Mouse (Mus musculus): Measurements from ENCODE around the gene Mybph. TPM values are rescaled to one million over a fixed set of nuclear protein-coding genes. Genes with fewer than 3 reads are reported as not detected.

Mybph gene
- polyA plus RNA-seq, 1 experiment from 2014 or later: 55.8 TPM

DNA sequence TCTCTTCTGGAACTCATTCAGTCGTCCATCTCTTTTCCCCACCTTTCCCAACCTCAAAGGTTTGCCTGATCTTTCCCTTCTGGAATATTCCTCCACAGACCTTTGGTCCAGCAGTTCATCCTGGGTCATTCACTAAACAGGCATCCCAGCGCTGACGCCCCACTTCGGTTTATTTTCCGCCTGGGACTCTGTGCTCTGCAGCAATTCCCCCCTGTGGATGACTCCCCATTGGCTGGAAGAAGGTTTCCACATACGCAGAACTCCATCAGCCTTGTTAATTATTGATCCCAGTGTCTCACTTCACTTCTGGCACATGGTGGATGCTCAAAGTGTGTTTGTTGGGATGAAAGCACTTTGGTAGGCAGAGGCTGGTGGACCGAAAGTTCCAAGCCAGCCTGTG, 29.8 kb upstream of the Mybph start:
- Histone ChIP-seq H3K27ac (no peak overlapping the region), H3K27me3 (no peaks in the 10 kb centered on the region), H3K4me1 (0 out of 2 replicates have a peak, but pooled peaks cover 2% of the 10 kb centered on the region), H3K9me3 (no peaks in the 10 kb centered on the region), H3K4me3 (no peak overlapping the region), H3K4me2 (no peak overlapping the region), H3K36me3 (no peaks in the 10 kb centered on the region), H3K9ac (no peak overlapping the region)
- ATAC-seq (ENCODE audit: insufficient number of reproducible peaks, low FRiP score, low TSS enrichment, low read depth): no peak
- WGBS: 87% methylated on average over 7 of the region's 7 CpGs

DNA sequence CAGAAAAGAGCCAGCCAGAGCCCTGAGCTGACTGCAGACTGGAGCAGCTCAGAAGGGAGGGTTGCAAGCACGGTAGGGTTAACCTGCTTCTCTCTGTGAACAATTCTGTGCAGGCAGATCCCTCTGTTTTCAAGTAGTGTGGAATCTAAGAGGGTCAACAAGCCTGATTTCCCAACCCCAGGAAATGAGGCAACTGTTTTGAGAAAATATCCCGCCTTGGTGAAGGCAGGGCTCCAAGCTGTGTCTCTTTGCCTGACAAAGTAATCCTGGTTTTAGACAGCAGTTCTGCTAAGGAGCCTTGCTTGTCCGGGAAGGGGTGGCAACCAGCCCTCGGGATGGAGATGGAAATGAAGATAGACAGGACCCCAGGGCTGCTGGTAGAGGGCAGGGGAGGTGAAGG, 28.8 kb upstream of the Mybph start:
- no peaks in the 10 kb centered on the region for H3K36me3 ChIP-seq
- ATAC-seq (ENCODE audit: insufficient number of reproducible peaks, low FRiP score, low TSS enrichment, low read depth): no peak
- WGBS: 67% methylated on average over 4 of the region's 4 CpGs

DNA sequence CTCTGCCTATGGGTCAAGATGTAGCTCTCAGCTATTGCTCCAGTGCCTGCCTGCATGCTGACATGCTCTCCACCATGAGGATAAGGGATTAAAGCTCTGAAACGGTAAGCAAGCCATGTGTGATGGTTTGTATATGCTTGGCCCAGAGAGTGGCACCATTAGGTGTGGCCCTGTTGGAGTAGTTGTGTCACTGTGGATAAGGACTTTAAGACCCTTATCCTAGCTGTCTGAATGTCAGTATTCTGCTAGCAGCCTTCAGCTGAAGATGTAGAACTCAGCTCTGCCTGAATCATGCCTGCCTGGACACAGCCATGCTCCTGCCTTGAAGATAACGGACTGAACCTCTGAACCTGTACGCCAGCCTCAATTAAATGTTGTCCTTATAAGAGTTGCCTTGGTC, 26.7 kb upstream of the Mybph start:
- H3K4me1 ChIP-seq: 0 out of 2 replicates have a peak, but pooled peaks cover 2% of the 10 kb centered on the region
- no peak overlapping the region for H3K4me3 ChIP-seq
- no peak for ATAC-seq (ENCODE audit: insufficient number of reproducible peaks, low FRiP score, low TSS enrichment, low read depth)
- WGBS: 90% methylated on average over 3 of the region's 3 CpGs
- no peaks in the 10 kb centered on the region for H3K27me3 ChIP-seq
- H3K9ac ChIP-seq: no peak overlapping the region
- no peaks in the 10 kb centered on the region for H3K36me3 ChIP-seq
- no peak overlapping the region for H3K4me2 ChIP-seq
- no peaks in the 10 kb centered on the region for H3K9me3 ChIP-seq
- H3K27ac ChIP-seq: no peak overlapping the region

More for the DNA sequence above, 28.8 kb upstream of the Mybph start:
- Histone ChIP-seq H3K9me3 (no peaks in the 10 kb centered on the region), H3K4me3 (no peak overlapping the region), H3K4me2 (no peak overlapping the region), H3K9ac (no peak overlapping the region), H3K4me1 (0 out of 2 replicates have a peak, but pooled peaks cover 2% of the 10 kb centered on the region), H3K27me3 (no peaks in the 10 kb centered on the region), H3K27ac (no peak overlapping the region)

DNA sequence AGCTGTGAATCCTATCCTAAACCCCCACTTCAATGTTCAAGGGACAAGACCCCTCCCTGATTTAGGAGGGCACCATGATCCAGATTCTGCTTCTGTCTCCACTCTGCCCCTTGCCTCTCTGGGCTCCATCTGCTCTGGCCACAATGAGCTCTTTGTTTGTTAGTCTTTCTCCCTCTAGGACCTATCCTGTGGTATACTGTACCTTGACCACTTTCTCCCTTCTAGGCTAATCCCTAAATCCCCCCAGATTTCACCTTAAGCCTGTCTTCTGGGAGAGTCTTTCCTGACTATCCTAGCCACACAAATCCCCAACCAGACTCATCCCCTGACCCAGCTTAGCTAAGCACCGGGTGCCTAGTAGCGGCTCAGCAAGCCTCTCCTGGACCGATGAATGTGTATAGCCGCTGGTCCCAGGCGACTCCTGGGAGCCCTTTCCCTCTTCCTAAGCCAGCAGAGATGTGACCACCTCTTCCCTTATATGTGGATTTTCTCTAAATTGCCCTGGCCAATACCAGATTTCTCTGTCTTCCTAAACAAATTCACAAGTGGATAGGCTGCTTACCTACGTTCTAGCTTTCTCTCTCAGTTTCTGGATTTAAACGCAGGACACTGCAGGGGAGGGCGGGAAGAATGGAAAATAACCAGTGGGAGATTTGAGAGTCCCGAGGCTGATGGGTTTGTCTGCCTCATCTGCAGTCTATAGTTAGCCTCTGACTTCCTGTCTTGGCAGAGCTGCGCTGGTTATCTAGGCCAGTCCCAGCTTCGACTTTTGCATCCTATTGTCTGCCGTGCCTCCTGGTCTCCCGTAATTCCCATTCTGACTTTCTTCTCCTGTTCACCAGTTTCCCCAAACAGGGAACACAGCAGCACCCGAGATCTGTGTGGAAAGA, 25.6 kb upstream of the Mybph start:
- Histone ChIP-seq H3K27me3 (no peaks in the 10 kb centered on the region), H3K36me3 (no peaks in the 10 kb centered on the region), H3K27ac (no peak overlapping the region), H3K4me1 (0 out of 2 replicates have a peak, but pooled peaks cover 2% of the 10 kb centered on the region), H3K9me3 (no peaks in the 10 kb centered on the region), H3K9ac (no peak overlapping the region), H3K4me2 (no peak overlapping the region), H3K4me3 (no peak overlapping the region)
- ATAC-seq (ENCODE audit: insufficient number of reproducible peaks, low FRiP score, low TSS enrichment, low read depth): no peak
- WGBS: 60% methylated on average over 14 of the region's 14 CpGs

DNA sequence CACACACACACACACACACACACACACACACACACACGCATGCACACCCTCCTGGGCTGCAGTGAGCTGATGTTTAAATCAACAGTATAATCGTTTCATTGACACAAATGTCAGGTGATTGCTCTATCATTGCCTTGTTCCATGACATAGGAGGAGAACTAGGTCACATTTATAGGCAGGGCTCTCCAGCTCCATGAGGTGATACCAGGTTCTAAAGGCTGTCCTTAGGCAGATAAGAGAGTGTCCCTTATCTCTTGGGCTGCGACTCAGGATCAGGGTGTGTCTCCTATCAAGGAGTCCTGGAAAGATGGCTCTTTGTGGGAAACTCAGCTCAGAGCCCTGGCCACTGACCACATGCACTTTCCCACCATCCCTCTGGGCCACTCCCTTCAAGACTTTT, 24.7 kb upstream of the Mybph start:
- H3K9me3 ChIP-seq: no peaks in the 10 kb centered on the region
- H3K9ac ChIP-seq: no peak overlapping the region
- 0 out of 2 replicates have a peak, but pooled peaks cover 2% of the 10 kb centered on the region for H3K4me1 ChIP-seq
- H3K36me3 ChIP-seq: no peaks in the 10 kb centered on the region
- H3K27me3 ChIP-seq: no peaks in the 10 kb centered on the region
- WGBS: 87% methylated on average over 3 of the region's 3 CpGs
- H3K27ac ChIP-seq: no peak overlapping the region
- H3K4me2 ChIP-seq: no peak overlapping the region
- no peak overlapping the region for H3K4me3 ChIP-seq
- ATAC-seq (ENCODE audit: insufficient number of reproducible peaks, low FRiP score, low TSS enrichment, low read depth): no peak

DNA sequence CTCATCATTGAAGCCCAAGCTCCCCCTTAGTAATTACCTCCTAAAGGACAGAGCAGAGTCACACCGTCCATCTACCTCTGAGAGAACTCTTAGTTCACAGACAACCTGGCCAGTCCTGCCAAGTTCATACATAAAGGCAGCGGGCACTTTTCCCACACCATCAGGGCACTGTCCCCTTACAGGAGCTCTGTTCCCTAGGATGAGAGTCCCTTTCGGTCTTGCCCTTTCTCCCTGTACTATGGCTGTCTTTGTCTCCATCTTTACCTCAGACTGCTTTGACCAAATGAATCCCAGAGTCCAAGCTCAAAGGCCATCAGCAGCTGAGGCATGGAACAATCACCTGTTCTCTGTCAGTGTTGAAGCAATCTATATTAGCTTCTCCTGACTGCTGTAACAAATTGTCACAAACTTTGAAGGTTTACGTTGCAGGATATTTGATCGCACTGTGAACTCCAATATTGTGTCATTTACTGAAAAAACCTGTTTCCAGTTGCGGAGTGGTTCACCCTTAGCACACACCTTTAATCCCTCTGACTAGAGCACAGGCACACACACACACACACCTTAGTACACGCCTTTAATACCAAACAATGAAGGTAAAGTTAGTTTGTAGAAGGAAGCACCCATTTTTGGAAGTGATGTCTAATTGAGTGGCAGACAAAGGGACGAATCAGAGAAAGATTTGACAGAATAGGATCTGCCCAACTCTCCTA, 24.1 kb upstream of the Mybph start:
- no peak overlapping the region for H3K4me2 ChIP-seq
- H3K27ac ChIP-seq: no peak overlapping the region
- H3K27me3 ChIP-seq: no peaks in the 10 kb centered on the region
- H3K9ac ChIP-seq: no peak overlapping the region
- WGBS: 84% methylated on average over 8 of the region's 8 CpGs
- 0 out of 2 replicates have a peak, but pooled peaks cover 2% of the 10 kb centered on the region for H3K4me1 ChIP-seq
- no peaks in the 10 kb centered on the region for H3K36me3 ChIP-seq
- no peak overlapping the region for H3K4me3 ChIP-seq
- H3K9me3 ChIP-seq: no peaks in the 10 kb centered on the region
- ATAC-seq (ENCODE audit: insufficient number of reproducible peaks, low FRiP score, low TSS enrichment, low read depth): no peak

DNA sequence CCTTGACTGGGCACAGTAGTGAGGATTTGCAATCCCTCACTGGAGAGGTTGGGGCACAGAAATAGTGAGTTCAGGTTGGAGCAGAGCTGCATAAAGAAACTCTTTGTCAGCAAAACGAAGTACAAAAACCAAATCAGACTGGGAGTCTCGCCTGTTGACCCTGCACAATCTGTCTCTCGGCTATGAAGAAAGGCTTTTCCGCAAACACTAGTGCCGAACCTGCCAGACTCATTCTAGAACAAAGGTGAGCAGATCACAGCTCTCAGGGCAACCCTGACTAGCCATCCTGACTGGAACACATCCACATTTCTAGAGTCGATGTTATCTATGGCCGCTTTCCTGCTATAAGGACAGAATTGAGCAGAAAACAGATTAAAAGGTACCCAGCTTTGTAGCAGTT, 20.2 kb upstream of the Mybph start:
- Histone ChIP-seq H3K4me3 (no peak overlapping the region), H3K9me3 (no peaks in the 10 kb centered on the region), H3K27ac (no peak overlapping the region), H3K4me1 (0 out of 2 replicates have a peak, but pooled peaks cover 6% of the 10 kb centered on the region), H3K27me3 (no peaks in the 10 kb centered on the region), H3K4me2 (no peak overlapping the region), H3K9ac (no peak overlapping the region), H3K36me3 (no peaks in the 10 kb centered on the region)
- no peak for ATAC-seq (ENCODE audit: insufficient number of reproducible peaks, low FRiP score, low TSS enrichment, low read depth)
- 65% methylated on average over 7 of the region's 7 CpGs for WGBS

DNA sequence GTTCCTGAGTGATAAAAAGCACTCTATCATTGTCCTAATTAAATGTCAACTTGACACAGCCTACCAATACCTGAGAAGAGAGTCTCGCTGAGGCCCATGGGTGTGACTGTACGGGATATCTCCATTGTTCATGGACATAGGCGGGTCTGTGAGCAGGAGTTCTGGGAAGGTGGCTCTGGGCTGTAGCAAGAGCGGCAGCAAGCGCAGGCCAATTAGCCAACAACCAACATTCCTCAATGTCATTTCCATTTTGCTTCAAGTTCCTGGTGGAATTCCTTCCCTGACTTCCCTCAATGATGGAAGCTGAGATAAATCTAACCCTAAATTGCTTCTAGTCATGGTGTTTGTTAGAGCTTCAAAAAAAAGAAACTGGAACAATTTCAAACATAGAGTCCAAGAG, 15.3 kb upstream of the Mybph start:
- no peaks in the 10 kb centered on the region for H3K36me3 ChIP-seq
- H3K4me3 ChIP-seq: no peak overlapping the region
- WGBS: 87% methylated on average over 5 of the region's 5 CpGs
- no peak for ATAC-seq (ENCODE audit: insufficient number of reproducible peaks, low FRiP score, low TSS enrichment, low read depth)
- no peaks in the 10 kb centered on the region for H3K9me3 ChIP-seq
- H3K9ac ChIP-seq: no peak overlapping the region
- H3K4me1 ChIP-seq: peaks cover 11% of the 10 kb centered on the region; the same call in 1 of the 2 replicates
- H3K27me3 ChIP-seq: no peaks in the 10 kb centered on the region
- H3K4me2 ChIP-seq: no peak overlapping the region
- H3K27ac ChIP-seq: no peak overlapping the region

DNA sequence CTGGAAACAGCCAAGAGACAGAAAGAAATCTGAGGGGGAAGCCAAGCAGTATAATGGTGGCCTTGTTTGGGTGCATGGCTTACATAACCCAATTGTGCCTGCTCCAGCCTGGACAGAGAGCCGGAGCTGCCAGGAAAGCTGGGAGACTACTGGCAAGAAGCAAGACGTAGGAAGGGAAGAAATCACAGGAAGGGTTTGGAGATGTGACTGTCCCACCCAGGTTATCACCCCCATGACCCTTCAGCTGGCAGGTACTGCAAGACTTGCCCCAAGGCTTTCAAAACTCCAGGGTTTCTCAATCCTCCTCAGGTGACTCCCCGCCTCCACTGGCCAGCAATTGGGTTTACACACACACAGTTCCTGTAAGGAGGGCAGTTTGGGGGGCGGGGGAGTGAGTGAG, 11.2 kb upstream of the Mybph start, which contains the start of gene Chil1:
TSS of gene Chil1 (plus strand) at position 152 of the 400 bp plus-strand sequence.
- no peaks in the 10 kb centered on the region for H3K36me3 ChIP-seq
- WGBS: 54% methylated on average over 4 of the region's 4 CpGs
- no peaks in the 10 kb centered on the region for H3K9me3 ChIP-seq
- H3K4me3 ChIP-seq: no peak within 1 kb of the TSS
- H3K4me2 ChIP-seq: no peak within 1 kb of the TSS
- H3K4me1 ChIP-seq: peaks cover 5% of the 10 kb centered on the region; the same call in 1 of the 2 replicates
- ATAC-seq (ENCODE audit: insufficient number of reproducible peaks, low FRiP score, low TSS enrichment, low read depth): no peak
- peak within 1 kb of the TSS; percentile 43 for H3K27ac ChIP-seq
- no peak within 1 kb of the TSS for H3K9ac ChIP-seq
- H3K27me3 ChIP-seq: no peaks in the 10 kb centered on the region

DNA sequence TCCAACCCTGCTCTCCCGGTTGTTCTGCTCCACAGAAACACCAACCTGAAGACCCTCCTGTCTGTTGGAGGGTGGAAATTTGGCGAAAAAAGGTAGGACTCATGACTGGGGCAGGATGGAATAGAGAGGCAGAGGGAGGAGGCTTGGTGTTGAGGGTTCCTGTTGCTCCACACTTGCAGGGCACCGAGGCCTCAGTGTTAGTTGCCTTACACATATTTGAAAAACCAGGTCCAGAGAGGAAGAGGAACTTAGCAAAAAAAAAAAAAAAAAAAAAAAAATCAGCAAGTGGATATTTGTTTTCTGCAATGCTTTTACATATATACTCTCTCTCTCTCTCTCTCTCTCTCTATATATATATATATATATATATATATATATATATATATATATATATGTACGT, 9.2 kb upstream of the Mybph start:
- Histone ChIP-seq H3K4me3 (no peak overlapping the region), H3K9me3 (no peaks in the 10 kb centered on the region), H3K36me3 (no peaks in the 10 kb centered on the region), H3K27me3 (no peaks in the 10 kb centered on the region), H3K4me1 (peaks cover 9% of the 10 kb centered on the region; the same call in 1 of the 2 replicates), H3K9ac (no peak overlapping the region), H3K4me2 (no peak overlapping the region), H3K27ac (no peak overlapping the region)
- WGBS: 86% methylated on average over 4 of the region's 4 CpGs
- ATAC-seq (ENCODE audit: insufficient number of reproducible peaks, low FRiP score, low TSS enrichment, low read depth): no peak

DNA sequence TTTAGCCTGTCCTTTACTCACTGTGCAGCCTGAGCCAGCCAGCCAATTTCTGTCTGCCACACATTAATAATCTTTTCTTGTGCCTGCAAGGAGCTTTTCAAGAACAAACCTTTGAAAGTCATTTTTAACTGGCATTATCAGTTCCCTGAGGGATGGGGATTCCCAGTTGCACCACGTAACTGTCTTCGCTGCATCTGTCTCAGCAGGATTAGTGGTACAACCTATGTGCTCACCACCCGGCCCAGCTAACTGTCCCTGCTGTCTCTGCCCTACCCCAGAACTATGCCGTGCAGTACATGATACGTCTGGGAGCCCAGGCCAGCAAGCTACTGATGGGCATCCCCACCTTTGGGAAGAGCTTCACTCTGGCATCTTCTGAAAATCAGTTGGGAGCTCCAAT, 5.0 kb upstream of the Mybph start:
- Histone ChIP-seq H3K9me3 (no peaks in the 10 kb centered on the region), H3K27me3 (no peaks in the 10 kb centered on the region), H3K27ac (no peak overlapping the region), H3K4me1 (peaks cover 10% of the 10 kb centered on the region; the same call in 1 of the 2 replicates), H3K36me3 (no peaks in the 10 kb centered on the region), H3K4me3 (no peak overlapping the region), H3K9ac (no peak overlapping the region), H3K4me2 (no peak overlapping the region)
- WGBS: 71% methylated on average over 5 of the region's 5 CpGs
- ATAC-seq (ENCODE audit: insufficient number of reproducible peaks, low FRiP score, low TSS enrichment, low read depth): no peak
